Mouse (Mus musculus) left cerebral cortex, postnatal 4 days (tissue): ENCODE measurements around the gene Fut4. TPM values are rescaled to one million over a fixed set of nuclear protein-coding genes. Genes with fewer than 3 reads are reported as not detected.

Experiments used
- DNase-seq: peaks from one replicate; pipeline ENCODE4 v3.0.0-alpha.2; 2022
- intact Hi-C: fragments of 180-260 bp; cut with DNase I; formaldehyde crosslinking; loops from one replicate; pipeline ENCODE4 v1.15.1; 2025
- total RNA-seq, 2 experiments: library from RNA; stranded (reverse); gene quantifications; 2 replicates each; pipeline ENCODE4 v1.2.3; 2021

The Fut4 gene
- 1 to 10 TPM in 1 of 2 experiments, under 1 TPM in 1; 0.70 to 1.1 TPM for total RNA-seq

DNA sequence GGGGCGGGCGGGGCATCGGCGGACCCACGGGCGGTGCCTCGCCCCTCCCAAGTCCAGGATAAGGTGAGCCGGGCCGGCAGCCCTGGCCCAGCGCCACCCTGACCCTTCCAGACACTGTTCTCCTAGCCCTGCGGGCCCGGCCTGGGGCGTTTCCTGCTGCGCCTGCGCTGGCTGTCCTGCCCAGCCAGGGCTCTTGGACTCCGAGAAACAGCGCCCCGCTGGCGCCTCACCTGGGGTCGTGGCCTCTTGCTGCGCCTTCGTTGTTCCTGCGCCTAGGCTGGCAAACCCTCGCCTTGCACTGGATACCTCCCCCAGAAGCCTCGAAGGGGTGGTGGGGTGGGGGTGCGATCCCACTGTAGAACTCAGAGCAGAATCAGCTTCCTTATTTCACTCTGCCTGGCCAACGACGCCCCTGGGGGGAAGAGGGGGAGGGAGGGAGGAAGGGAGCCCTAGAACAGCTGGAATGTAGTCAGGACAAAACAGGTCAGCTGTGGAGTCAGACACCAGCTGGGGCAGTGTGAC lies at the start of gene Fut4:
Gene Fut4, minus strand, starts transcription at position 393 of the 522 bp plus-strand sequence.
- intact Hi-C loops, result no loop called here

DNA sequence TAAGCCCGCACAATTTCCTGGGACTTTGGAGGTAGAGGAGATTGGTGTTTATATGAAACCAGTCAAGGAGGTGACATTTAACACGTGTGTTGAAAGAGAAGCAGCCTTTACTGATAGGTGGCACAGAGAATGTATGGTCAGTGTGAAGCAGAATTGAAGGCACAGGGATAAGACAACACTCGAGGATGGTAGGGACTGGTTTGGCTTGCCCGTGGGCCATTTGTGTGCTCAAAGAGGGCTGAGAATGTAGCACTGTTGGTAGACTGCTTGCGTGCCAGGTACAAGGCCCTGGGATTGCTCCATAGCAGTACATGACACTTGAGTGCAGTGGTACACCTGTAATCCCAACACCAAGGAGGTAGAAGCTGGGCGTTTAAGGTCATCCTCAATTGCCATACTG lies 35.2 kb upstream of the Fut4 start:
- intact Hi-C loops, result loop anchor here (10.0 kb wide), 1 partner anchor 227 kb away; no protein-coding TSS in a partner anchor
- DNase-seq, result no peak

More for the DNA sequence above, at the start of gene Fut4:
- peak; percentile 17 for DNase-seq

GRCm38 (mm10) chr9:14784039-14785002 lies 32.1 kb upstream of the Fut4 start, which contains the start of the genes Mre11a and Ankrd49:
TSS of gene Mre11a (plus strand) at chr9:14784654.
TSS of gene Ankrd49 (minus strand) at chr9:14784856.
- intact Hi-C loops, result loop anchor here (10.0 kb wide), 1 partner anchor 230 kb away; no protein-coding TSS in a partner anchor
- peak; percentile 91 for DNase-seq

GRCm38 (mm10) chr9:14778341-14778740 lies 26.1 kb upstream of the Fut4 start:
- no peak for DNase-seq
- intact Hi-C loops, result no loop called here

- DNase-seq, result no peak
- intact Hi-C loops, result no loop called here
Measured at GRCm38 (mm10) chr9:14773813-14774212, 21.6 kb upstream of the Fut4 start.

DNA sequence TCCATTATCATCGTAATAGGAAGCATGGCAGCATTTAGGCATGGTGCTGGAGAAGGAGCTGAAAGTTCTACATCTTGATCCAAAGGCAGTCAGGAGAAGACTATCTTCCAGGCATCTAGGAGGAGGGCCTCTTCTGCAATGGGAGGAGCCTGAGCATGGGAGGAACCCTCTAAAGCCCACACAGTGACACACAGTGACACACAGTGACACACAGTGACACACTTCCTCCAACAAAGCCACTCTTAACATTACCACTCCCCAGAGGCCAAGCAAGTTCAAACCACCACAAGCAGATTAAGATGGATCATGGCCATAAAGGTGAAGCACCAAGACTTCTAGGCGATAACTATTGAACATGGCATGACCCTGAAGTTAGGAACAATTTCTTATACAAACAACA lies 19.9 kb upstream of the Fut4 start:
- intact Hi-C loops, result no loop called here
- DNase-seq, result no peak

GRCm38 (mm10) chr9:14770803-14771471 lies 18.7 kb upstream of the Fut4 start, which contains the start of gene 1700012B09Rik:
TSS of gene 1700012B09Rik (minus strand) at chr9:14771030.
- intact Hi-C loops, result no loop called here
- DNase-seq, result peak; percentile 13

GRCm38 (mm10) chr9:14769811-14770210 lies 17.6 kb upstream of the Fut4 start:
- intact Hi-C loops, result loop anchor here (10.0 kb wide), 1 partner anchor 245 kb away; no protein-coding TSS in a partner anchor
- no peak for DNase-seq

DNA sequence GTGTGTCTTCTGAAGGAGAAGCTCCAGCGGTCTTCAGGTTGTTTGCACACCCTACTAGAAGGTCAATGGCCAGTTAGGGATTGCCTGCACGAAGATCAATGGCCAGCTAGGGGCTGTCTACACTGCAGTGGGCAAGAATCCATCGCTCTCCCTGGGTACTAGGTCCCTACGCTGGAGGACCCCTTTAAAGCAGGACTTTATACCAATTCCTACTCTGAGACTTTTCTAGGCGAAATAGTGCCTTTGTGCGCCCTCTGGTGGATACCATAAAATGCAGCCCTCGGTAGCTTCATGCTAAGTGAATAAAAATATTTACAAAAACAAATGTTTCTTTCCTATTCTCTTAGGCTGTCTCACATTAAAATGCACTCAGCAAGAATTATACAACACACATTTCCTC lies 12.6 kb upstream of the Fut4 start:
- DNase-seq, result peak; percentile 45
- intact Hi-C loops, result loop anchor here (10.0 kb wide), 1 partner anchor 240 kb away; no protein-coding TSS in a partner anchor

DNA sequence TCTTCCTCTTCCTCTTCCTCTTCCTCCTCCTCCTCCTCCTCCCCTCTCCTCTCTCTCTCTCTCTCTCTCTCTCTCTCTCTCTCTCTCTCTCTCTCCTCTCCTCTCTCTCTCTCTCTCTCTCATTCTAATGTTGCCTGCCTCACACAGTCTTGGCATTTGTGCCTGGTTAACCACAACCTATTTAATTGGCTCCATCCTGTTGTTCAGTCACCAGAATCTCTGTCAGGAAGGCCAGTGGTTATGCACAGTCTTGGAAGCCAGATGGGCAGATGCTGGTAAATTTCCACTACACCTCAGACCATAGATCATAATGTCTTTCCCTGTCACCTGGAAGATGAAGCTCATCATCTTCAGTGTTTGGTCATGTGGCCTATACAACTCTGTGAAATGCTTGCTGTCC lies 7.1 kb upstream of the Fut4 start:
- no peak for DNase-seq
- intact Hi-C loops, result no loop called here

DNA sequence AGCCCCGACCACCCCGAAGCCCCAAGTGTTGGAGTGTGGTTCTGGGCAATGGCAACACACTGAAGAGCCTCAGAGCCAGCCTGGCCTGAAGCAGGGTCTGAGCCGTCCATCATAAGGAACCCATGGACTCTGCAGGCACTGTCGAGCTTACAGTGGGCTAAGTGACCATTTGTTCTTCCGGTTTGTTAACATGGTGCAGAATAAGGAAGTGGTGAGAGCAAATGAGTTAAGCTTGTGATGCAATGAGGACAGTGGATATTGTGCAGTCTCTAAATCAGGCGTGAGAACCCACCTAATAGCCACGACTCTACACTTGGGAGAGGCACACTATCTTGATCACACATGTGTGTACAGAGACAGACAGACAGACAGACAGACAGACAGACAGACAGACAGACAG lies 6.4 kb upstream of the Fut4 start:
- intact Hi-C loops, result no loop called here
- no peak for DNase-seq

GRCm38 (mm10) chr9:14754469-14754868 lies 2.3 kb upstream of the Fut4 start:
- intact Hi-C loops, result no loop called here

GRCm38 (mm10) chr9:14753947-14754346 lies 1.8 kb upstream of the Fut4 start:
- intact Hi-C loops, result no loop called here

More at GRCm38 (mm10) chr9:14754469-14754868, 2.3 kb upstream of the Fut4 start:
- no peak for DNase-seq

DNA sequence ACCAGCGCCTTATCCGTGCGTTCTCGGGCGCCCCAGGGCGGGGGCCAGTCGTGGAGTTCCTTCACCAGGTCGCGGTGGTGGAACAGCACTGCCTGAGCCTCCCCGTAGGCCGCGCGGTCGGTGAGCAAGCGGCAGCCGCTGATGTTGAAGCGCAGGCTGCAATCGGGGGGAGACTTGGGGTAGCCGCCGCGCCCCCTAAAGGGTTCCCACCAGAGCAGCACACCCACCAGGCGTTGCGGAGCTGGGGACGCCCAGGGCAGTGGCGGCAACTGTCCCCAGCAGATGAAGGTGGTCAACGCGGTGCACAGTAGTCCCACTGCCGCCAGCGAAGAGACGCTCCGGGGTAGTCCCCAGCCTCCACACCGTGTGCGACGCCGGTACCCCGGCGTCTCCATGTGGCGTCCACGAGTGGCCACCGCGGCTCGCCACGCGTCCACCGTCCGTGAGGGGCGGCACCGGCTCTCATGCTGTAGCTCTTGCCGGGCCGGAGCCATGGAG lies 641 bp downstream of the Fut4 start:
- intact Hi-C loops, result no loop called here
- DNase-seq, result no peak

More at GRCm38 (mm10) chr9:14753947-14754346, 1.8 kb upstream of the Fut4 start:
- no peak for DNase-seq

- no peak for DNase-seq
- intact Hi-C loops, result no loop called here
Measured at GRCm38 (mm10) chr9:14750901-14751502, 1.2 kb downstream of the Fut4 start.

- no peak for DNase-seq
- intact Hi-C loops, result no loop called here
Measured at GRCm38 (mm10) chr9:14740151-14740924, 11.9 kb downstream of the Fut4 start, which contains the start of gene Piwil4. TSS of gene Piwil4 (minus strand) at chr9:14740733.

- intact Hi-C loops, result no loop called here
- no peak for DNase-seq
Measured at GRCm38 (mm10) chr9:14739498-14740150, 12.6 kb downstream of the Fut4 start.

GRCm38 (mm10) chr9:14730941-14731541 lies 21.2 kb downstream of the Fut4 start:
- peak; percentile 25 for DNase-seq
- intact Hi-C loops, result no loop called here
